Mouse (Mus musculus) common myeloid progenitor, adult 5-6 weeks (primary cell): Measurements from ENCODE around the gene Nkx2-3. TPM values are rescaled to one million over a fixed set of nuclear protein-coding genes. Genes with fewer than 3 reads are reported as not detected.

Source experiments
- ATAC-seq: replicated peaks from 2 replicates; pipeline ENCODE4 v1.8.0; 2016; ENCODE audit warnings: low read depth, mild to moderate bottlenecking, moderate TSS enrichment, inconsistent platforms; ENCODE audit not compliant: poor library complexity, severe bottlenecking
- total RNA-seq: library from RNA; stranded (forward); fragments of 200-1000, 187-1606 nt; gene quantifications from 2 replicates; pipeline ENCODE4 v1.2.3, GENCODE M21; 2017

The Nkx2-3 gene
- total RNA-seq, 1 experiment from 2014 or later, result 0.64 TPM

GRCm38 (mm10) chr19:43662176-43662967, 50.2 kb downstream of the Nkx2-3 start:
- ATAC-seq, result no peak

DNA sequence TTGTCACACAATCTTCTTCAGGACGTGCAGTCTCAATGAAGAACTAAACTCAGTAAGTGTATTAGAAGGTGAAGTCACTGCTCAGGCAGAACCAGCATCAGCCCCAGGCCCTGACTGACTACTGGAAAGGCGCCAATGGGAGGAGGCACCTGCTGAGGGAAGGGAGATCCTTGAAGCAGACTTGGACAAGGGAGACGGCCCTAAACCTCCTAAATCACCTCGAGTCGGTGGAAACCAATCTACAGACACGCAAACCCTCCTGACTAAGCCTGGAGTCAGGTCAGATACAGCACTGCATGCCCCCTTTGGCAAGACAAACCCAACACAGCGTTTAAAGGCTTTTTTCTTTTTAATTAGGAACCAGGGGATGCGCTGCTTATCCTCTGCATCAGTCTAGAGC, 51.3 kb downstream of the Nkx2-3 start:
- ATAC-seq, result no peak

Other genes with a start within 250 kb of the Nkx2-3 start
- gene Hpse2, start 224.0 kb upstream of the Nkx2-3 start, total RNA-seq, result not detected in 2 replicates
- 0.73 TPM in 1 of 2 replicates, not detected in the other for gene Cnnm1, start 171.9 kb upstream of the Nkx2-3 start, total RNA-seq
- 18.0 and 20.6 TPM in 2 replicates for gene Got1, start 87.7 kb upstream of the Nkx2-3 start, total RNA-seq
- 32.9 and 38.3 TPM in 2 replicates for gene Slc25a28, start 62.6 kb downstream of the Nkx2-3 start, total RNA-seq
- 4.8 and 5.2 TPM in 2 replicates for gene Entpd7, start 77.3 kb downstream of the Nkx2-3 start, total RNA-seq
- 51.0 and 58.6 TPM in 2 replicates for gene Cutc, start 140.7 kb downstream of the Nkx2-3 start, total RNA-seq
- 15.5 and 32.9 TPM in 2 replicates for gene Cox15, start 140.7 kb downstream of the Nkx2-3 start, total RNA-seq
- 0.15 and 0.37 TPM in 2 replicates for gene Abcc2, start 169.9 kb downstream of the Nkx2-3 start, total RNA-seq